Mouse (Mus musculus): Measurements from ENCODE around the gene Dok3.
A peak's percentile ranks its signal among the peaks of the same experiment; 100 is the strongest.

The Dok3 gene

DNA sequence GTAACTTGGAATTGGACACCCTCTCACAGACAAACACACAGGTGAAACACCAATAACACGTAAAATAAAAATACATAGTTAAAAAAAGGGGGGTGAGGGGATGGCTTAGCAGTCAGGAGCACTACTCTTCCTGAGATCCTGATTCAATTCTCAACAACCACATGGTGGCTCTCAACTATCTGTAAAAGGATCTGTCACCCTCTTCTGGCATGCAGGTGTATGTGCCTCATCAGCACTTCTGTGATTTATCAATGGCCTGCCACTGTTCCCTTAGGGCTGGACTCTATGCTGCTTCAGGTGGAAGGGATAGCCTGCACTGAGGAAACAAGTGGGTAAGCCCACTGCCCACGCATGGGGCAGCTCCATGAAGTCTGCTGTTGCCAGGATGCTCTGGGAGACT is 11.8 kb upstream of the Dok3 start:
- DNase-seq (ENCODE audit: low spot score) = no peak

DNA sequence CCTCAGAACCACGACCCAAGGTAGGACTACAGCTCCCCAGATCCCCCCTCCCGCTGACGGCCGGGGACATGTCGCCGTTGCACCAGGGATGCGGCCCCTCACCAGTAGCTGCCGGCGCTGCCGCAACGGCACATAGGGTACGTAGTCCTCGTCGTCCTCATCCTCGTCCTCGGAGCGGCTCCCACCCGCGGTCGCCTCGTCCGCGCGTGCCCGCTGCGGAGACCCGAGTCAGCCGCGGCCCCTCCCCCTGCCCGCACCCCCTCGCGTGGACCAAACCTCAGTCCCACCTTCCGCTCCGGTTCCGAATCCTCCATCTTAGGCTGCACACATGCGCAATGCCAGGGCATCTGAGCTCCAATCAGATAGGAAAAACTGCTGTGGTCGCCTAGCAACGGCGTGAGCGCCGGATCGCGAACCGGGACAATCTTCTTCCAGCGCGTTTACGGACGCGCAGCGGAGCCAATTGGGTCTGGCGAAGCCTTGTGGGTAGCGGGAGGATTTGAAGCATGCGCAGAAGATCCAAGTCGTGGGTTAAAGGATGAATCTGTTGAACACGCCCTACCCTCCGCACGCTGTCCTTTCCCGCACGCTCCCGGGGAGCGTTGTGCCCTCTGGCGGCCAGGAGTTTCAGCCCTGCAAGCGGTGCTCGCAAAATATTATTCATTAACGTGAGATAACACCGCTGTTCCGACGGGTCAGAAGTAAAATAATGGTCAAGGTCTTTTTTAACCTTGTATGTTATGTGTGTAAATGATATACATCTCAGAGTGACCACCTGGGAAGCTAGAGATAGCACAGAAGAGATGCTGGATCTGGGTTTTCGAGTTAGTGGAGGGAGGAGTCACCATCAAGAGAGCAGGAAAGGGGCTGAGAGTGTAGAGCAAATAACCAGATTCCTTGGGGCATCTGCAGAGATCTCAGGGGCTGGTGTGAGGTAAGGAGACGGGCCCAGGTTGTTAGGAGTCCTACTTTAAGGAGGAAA is 7.4 kb upstream of the Dok3 start, which contains the start of gene Ddx41:
TSS of gene Ddx41 (minus strand) at position 465 of the 982 bp plus-strand sequence.
- peak; percentile 99 for DNase-seq (ENCODE audit: low spot score)

DNA sequence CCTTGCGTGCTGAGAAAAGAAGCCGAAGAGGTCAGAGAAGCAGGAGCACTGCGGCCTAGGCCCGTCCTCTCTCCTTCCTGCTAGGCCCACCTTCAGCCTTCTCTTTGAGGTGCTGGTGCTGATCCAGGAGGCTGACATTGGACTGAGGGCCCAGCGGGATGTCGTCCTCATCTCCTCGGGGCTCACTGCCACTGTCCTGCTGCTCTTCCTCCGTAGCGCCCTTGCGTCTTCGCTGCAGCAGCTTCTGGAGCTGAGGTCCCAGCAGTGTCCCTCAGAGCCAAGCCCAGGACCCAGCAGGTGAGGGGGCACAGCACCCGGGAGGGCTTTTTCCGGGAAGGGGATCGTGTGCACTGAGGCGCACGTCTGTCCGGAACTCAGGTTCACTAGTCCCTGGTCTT is 6.7 kb upstream of the Dok3 start:
- no peak for DNase-seq (ENCODE audit: low spot score)

DNA sequence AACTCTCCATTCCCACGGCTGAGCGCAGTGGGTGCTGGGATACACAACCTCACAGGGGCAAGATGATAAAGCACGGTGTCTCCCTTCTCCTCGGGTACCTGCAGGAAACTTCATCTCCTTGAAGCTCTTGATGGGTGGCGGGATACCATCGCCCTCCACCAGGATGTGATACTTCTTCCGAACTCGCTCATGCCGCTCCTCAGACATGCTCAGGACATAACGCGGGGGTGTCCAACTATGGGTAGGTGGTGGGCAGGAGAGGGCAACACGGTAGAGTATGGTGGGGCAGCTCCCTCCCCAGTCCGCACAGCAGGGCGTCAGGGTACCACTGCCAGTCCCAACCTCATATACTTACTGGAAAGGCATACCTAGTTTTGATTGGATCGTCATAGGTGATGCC is 6.1 kb upstream of the Dok3 start:
- no peak for DNase-seq (ENCODE audit: low spot score)

DNA sequence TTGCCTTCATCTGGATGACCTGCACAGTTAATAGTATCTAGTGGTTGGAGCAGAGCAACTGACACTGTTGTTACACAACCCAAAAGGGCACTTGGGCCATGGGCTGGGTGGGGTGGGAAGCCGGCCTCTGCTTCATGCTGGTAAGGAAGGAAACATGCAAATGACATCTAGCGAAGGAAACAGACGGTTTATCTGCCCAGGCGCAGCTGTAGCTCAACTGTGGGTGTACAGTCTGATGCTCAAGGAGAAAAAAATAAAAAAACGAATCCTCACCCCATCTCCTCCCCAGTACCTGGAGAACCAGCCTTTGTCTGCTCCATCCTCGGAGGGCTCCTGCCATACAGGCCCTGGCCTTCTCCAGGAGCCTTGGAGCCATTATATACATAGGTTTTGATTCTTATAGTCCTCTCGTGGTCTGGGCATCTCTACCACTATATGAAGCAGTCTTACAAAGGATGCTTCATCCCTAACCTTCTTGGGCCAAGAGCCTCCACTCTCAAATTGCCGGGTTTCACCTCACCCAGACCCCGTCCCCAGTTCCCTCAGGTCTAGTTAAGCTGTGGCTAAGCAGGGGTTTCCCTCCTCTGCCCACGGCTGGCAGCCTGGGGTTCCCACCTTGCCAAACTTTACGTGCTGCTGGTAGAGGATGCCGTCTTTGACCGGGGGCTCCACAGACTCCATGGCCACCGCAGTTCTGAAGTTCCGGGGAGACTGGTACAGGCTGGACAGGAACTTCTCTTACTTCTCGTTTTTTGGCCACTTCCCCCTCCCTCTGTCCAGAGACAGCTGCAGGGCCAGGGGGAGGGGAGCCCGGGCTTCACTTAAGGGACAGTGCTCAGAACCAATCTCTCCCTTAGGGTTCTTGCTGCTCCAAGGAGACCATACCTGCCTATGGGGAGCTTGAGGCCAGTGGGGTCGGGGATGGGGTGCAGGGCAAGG is 993 bp downstream of the Dok3 start:
- DNase-seq (ENCODE audit: low spot score) = no peak

DNA sequence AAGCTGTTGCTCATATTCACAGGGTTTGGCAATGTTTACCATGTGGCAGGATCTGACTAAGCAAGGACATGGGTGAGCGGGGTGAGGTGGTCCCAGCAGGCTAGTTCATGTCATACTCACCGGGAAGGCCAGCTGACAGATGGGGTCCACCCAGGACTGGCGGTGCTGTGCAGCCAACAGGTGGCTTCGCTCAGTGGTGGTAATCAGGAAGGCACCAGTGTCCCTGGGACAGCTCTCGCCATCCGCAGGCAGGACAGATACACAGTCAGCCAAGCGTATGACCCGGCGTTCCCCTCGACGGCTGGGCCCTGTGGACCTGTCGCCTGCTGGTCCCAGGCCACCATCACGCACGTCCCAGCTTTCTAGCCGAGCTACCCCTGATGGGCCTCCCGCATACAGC is 1.9 kb downstream of the Dok3 start:
- DNase-seq (ENCODE audit: low spot score) = no peak

DNA sequence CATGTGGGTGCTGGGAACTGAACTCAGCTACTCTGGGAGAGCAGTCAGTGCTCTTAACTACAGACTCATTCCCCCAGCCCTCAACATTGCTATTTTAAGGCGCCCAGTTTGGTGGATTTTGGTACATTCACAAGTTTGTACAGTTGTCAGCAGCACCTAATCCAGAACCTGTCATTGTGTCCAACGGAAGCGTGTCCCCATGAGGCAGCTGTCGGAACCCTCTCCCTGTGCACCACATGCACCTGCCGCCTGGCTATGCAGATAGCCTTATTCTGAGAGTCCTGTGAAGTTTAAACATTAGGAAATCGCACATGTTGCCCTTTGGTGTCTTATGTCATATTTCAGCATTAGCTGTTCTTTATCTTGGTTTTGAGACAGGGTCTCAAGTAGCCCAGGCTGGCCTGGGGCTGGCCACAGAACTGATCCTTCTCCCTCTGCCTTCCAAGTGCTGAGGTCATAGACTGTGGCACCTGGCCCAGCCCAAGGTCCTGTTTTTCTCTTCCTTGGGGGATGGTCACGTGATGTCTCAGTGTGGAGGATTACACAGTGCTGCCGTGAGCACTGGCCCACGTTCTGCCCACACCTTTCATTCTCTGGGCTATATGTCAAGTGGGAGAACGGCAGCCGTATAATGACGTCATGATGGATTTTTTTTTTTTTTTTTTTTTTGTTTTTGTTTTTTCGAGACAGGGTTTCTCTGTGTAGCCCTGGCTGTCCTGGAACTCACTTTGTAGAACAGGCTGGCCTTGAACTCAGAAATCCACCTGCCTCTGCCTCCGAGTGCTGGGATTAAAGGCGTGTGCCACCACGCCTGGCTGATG is 3.2 kb downstream of the Dok3 start:
- no peak for DNase-seq (ENCODE audit: low spot score)

DNA sequence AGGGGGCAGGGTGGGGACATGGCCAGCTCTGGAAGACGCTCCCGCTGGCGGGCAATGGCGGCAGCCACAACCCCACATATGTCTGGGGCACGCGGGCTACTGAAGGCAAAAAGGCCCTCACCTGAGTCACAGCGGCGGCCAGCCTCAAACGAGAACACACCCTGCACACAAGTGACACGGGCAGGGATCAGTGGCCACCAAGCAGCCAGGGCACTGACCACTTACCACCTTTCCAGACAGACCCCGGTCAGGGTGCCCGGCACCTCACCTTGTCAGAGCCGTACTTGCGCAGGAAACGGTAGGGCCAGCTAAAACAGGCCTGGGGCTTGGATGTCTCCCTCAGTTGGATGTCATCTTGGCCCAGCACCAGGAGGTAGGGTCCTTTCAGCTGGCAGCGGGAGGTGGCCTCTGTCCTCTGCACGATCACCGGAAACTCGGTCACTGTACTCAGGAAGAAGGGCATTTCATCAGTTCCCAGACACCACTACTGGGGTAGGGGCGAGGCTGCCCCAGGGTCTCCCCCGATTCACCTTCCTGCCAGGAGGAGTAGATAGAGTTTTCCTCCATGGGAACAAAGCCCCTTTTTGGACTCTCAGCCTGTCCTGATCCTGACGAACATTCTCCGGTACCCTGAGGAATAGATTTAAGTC is 5.0 kb downstream of the Dok3 start:
- no peak for DNase-seq (ENCODE audit: low spot score)

DNA sequence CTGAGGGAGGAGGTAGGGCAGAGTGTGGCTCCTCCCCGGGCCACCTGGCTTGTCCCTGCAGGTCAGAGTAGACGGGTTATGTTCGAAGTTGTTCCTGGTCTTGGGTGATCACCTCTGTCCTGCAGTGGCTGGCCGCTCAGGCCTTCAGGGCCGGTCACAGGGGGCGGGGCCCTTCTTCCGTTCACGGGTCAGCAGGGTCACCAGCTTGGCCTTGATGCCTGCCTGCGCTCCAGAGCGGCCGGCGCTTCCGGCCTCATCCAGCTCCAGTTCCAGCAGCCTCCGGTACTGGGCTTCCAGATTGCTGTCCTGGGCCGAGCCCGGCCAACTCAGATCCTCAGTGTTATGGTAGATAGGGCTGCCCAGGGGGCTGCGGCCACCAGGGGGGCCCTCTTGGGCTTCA is 5.8 kb downstream of the Dok3 start:
- no peak for DNase-seq (ENCODE audit: low spot score)

DNA sequence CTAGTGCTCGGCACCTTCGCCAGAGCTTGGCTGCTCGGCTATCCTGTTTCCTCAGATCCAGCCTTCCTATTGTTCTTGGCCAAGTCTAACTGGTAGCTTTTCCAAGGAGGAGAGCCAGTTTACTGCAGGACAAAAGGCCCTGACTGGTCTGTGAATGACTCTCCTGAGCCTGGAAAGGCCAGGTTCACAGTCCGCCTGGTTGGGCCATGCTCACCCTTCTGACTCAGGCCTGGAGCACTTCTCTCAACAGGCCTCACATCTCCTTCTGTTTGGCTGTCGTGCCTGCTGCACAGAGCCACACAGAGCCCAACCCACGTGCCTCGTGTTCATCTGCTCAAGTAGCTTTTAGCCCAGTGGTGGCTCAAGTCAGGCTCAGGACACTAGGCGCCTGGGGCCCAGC is 6.4 kb downstream of the Dok3 start:
- DNase-seq (ENCODE audit: low spot score) = no peak

DNA sequence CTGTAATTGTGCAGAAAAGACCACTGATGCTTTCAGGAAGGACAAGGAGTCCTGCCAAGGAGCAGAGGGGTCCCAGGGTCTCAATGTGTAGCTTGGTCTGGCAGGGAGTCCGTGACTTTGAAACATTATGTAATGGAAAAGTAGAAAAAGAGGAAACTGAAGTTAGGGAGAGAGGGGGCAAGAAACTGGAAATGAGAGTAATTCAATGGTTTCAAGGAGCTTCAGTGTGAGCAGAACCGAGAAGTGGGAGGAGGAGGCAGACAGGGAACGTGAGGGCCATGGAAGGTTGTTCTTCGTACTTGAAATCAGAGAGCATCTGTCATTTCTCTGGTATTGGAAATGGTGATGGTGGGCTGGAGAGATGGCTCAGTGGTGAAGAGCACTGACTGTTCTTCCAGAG is 9.5 kb downstream of the Dok3 start:
- no peak for DNase-seq (ENCODE audit: low spot score)

DNA sequence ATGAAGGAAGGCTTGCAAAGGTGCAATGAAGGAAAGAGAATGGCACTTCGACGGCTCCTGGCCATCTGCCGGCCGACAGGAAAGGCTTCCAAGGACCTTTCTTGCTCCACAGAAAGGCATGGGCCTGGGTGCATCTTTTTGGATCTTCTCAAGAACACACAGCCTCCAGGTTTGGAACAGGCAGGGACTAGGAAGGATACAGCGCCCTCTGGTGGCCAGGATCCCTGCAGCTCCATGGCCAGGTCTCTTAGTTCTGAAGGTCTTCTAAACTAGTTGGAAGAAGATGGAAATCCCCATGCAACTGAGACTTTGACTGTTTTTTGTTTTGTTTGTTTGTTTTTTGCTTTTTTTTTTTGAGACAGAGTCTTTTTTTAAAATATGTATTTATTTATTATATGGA is 12.1 kb downstream of the Dok3 start:
- DNase-seq (ENCODE audit: low spot score) = peak; percentile 96

DNA sequence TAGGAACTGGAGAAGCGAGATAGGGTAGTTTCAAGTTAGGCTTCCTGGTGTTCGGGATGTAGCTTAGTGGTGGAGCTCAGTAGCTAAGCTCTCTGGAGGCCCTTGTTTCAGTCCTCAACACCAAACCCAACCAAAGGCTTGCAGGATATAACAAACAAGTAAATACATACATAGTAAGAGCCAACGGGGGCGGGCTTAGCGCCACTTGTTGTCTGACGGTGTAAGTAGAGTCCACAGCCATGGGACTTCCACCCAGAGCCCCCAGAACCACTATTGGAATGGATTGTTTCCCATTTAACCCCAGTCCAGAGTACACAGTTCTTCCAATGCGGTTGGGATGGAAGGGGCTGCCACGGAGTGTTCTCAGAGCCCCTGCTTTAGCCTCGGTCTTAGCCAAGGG is 15.3 kb downstream of the Dok3 start:
- no peak for DNase-seq (ENCODE audit: low spot score)

DNA sequence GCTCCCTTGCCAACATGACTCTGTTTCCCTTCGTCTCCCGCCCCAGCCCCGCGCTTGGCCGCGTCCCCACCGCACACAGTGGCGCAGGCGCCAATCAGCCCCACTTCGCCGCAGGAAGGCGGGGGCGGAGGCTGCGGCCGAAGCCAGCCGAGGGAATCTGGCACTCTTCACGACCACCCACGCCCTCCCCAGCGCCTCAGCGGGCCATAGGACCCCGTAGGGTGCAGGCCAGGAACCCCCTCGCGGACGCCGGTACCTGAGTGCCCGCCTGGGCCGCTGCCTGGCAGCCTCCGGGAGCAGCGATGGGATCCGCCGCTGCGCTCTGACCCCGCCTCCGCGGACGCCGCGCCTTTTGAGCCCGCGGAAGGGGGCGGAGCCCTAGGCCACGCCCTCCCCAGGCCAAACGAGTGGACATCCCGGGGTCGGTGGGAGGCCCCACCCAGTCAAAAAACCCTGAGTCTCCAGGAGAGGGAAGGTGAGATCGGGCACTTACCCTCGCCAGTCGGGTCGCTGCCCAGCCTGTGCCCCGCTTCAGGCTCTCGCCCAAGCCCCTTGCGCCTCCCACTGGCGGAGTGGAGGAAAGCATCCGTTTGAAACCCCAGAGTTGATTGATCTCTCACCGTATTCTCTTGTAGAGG is 15.9 kb downstream of the Dok3 start, which contains the start of gene Pdlim7:
TSS of gene Pdlim7 (minus strand) at position 566 of the 638 bp plus-strand sequence.
- DNase-seq (ENCODE audit: low spot score) = peak; percentile 89

DNA sequence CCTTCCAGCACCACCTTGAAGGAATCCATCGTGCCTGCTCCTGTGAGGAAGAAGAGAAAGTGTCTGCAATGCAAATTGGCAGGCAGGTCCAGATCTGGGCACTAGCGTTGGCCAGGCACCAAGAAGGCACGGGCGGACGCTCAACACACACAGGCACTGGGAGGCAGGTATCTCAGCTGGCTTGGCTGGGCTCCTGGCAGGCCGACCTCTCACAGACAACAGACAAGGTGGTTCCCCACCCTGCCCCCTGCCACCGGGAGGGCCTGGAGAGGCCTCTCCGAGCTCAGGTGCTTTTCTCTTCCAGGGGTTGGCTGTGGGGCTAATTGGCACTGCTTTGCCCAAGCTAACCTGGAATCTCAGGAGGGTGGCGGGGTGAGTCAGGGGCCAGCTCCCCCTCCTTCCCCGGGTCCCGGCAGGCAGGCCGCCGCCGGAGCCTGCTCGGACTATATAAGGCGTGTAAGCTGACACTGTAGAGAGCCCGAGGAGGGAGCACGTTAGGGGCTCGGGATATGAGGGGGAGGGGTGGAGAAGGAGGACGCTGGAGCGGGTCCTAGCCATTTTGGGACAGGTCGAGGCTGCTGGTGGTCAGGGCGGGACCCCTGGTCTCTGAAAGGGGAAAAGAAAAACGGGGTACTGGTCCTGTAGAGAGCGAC is 16.6 kb downstream of the Dok3 start:
- peak; percentile 58 for DNase-seq (ENCODE audit: low spot score)

DNA sequence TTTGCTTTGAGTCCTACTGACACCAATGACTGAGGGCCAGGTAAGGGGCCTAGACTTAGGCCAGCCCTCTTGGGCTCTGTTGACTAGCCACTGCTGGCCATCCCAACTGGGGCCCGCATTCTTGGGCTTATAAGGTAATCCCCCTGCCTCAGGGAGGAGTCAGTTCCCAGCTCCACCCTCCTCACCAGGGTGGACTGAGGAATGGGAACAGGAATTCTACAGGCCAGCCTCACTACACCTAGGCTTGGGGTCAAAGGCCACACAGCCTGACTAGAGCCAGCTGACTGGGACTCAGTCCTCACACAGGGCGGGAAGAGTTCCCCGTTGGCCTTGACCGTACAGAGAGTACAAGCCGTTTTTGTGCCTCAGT is 17.6 kb downstream of the Dok3 start:
- DNase-seq (ENCODE audit: low spot score) = no peak

DNA sequence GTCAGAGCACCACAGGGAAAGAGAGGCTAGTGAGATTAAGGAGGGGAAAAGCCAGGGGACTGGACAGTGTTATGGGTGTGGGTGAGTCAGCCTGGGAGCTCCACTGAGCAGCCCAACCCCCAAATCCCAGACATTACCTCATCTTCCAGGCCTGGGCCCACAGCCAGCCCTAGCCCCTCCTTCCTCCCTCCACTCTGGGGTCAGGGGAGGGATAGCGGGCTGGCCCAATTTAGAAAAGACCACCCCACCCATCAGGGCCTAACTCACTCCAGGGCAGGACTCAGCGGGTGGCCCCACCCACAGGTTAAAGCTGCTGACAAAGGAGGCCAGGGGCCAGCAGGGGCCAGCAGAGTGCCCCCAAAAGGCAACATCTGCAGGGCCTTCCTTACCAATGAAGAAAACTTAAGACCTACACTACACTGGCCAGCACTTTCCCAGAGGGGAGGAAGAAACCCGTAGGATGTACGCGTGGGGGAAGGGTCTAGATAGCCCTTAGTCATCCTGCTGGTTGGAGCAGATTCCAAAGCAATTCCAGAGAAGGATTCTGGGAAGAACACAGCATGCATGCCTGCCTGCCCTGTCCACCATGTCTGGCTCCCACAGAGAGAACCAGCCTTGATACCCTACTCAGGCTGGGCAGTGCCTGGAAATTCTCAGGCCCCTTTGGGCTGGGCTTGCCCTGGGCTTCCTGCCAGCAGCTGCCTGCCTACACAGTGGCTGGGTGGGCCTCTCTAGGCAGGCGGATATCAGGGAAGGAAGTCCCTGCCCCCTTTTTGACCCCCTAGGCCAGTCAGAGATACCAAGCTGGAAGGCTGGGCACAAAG is 18.2 kb downstream of the Dok3 start:
- DNase-seq (ENCODE audit: low spot score) = peak; percentile 67

DNA sequence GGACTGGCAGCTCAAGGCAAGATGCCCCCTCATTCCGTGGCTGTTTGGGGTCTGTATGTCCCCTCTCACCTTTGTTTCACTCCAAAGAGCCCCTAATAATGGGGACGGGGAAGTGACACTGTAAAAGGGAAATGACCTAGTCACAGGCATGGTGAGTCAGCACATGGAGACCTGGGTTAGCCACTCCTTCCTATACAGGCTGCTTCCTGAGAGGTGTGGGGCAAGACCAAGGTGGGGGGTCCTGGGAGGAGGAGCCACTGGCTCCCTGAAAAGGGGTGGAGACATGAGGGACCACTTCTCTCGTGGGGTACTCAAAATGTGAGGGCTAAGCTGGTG is 18.8 kb downstream of the Dok3 start:
- DNase-seq (ENCODE audit: low spot score) = no peak

DNA sequence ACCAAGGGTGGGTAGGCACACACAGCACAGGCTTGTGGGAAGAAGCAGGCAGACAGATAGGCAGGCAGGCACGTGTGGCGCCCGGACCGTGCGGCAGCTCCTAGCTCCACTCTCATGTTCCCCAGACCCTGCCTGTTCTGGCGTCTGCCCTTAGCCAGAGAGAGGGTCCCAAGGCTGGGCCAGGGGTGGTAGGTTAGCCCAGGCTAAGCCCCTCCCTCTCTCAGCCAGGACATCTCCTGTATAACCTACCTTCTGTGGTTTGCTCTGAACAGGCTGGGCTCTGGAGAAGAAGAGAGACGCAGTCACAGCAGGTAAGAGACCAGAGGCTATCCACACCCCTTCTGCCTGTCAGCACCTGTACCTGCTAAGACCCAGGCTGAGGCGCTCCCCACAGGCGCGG is 20.6 kb downstream of the Dok3 start:
- DNase-seq (ENCODE audit: low spot score) = no peak

DNA sequence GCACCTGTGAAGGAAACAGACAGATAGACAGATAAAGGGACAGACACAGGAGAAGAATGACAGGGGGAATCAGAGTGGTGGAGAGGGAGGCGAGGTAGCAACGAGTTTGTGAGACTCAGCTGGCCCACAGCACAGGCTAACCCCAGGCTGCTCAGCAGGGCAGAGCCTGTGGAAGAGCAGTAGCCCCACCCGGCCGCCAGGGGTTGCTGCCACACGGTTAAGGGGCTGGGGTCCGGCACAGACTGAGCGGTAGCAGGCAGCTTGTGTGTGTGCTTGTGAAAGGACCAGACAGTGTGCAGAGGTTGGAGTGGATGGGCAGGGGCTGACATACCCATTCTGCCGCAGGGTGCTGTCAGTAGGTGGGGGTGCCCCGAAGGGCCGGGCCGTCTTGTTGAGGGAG is 21.2 kb downstream of the Dok3 start:
- peak; percentile 49 for DNase-seq (ENCODE audit: low spot score)
